Mouse (Mus musculus) heart, adult 9 months (tissue): ENCODE data around the gene Olfr804.

Experiments used
- DNase-seq, 2 experiments: peaks; one replicate each; pipeline ENCODE4 v3.0.0; 2022; ENCODE audit warnings: low spot score in 2 of 2

Olfr804 gene

DNA sequence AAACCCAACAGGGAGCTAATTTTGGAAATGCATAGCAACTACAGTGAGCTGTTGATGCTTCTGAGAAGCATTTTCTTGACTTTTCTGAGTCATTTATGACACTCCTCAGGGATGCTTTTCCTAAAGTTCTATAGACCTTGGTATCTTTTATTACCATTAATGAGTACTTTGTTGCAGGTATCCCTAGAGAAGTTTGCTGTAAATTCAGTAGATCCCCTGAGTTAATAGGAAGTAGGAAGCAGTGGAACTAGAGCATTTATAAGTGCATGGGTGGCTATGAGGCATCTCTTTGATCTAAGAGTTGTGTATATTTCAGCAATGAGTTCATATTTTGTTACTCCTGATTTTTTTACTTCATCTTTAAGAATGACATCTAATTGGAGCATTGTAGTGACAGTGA lies at the start of gene Olfr804:
Gene Olfr804, plus strand, starts transcription at position 301 of the 400 bp plus-strand sequence.
- DNase-seq: no peak

DNA sequence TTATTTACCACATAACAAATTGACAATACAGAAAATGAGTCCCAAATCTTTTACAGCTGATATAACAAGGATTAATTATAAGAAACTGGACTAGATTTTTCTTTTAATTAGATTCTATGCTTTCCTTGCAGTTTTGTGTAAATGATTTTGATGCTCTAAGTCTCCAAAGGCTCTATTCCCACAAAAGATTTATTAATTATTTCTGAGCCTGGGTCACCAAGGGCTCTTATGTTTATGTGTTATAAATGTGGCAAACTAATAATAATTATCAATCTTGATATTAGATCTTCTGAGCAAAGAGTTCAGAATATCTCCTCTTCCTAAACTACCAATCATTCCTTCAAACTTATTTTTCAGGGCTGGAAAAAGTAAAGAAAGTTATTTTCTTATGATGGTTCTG lies 45.6 kb upstream of the Olfr804 start, which contains the start of gene Olfr800:
Gene Olfr800, plus strand, starts transcription at position 301 of the 400 bp plus-strand sequence.
- no peak for DNase-seq

- DNase-seq: no peak
Observed at GRCm38 (mm10) chr10:129673765-129674164, 29.2 kb upstream of the Olfr804 start, which contains the start of gene Olfr801. Gene Olfr801 (minus strand): TSS chr10:129673865.

- DNase-seq: no peak
Observed at GRCm38 (mm10) chr10:129688069-129688468, 14.9 kb upstream of the Olfr804 start, which contains the start of gene Olfr802. Gene Olfr802 (minus strand): TSS chr10:129688169.

GRCm38 (mm10) chr10:129694186-129694585 lies 8.8 kb upstream of the Olfr804 start, which contains the start of gene Olfr803:
Gene Olfr803 (minus strand): TSS chr10:129694286.
- DNase-seq: no peak

- DNase-seq: no peak
Observed at GRCm38 (mm10) chr10:129729275-129729674, 26.3 kb downstream of the Olfr804 start, which contains the start of gene Olfr805. Gene Olfr805 (minus strand): TSS chr10:129729375.

- no peak for DNase-seq
Observed at GRCm38 (mm10) chr10:129741821-129742220, 38.8 kb downstream of the Olfr804 start, which contains the start of gene Olfr806. Gene Olfr806 (minus strand): TSS chr10:129741921.

- DNase-seq: no peak
Observed at GRCm38 (mm10) chr10:129757693-129758092, 54.7 kb downstream of the Olfr804 start, which contains the start of gene Olfr807. Gene Olfr807 (minus strand): TSS chr10:129757793.
